Mouse (Mus musculus) stomach, postnatal 0 days (tissue): ENCODE measurements around the gene Wnt3.

ENCODE experiments used
- CTCF ChIP-seq: IDR thresholded peaks from 2 replicates; pipeline ENCODE4 v1.5.1; 2016; ENCODE audit warnings: antibody characterized with exemption, low read depth, mild to moderate bottlenecking, moderate library complexity
- EP300 ChIP-seq: optimal IDR thresholded peaks from 2 replicates; pipeline ENCODE3; 2016; ENCODE audit warnings: antibody characterized with exemption

DNA sequence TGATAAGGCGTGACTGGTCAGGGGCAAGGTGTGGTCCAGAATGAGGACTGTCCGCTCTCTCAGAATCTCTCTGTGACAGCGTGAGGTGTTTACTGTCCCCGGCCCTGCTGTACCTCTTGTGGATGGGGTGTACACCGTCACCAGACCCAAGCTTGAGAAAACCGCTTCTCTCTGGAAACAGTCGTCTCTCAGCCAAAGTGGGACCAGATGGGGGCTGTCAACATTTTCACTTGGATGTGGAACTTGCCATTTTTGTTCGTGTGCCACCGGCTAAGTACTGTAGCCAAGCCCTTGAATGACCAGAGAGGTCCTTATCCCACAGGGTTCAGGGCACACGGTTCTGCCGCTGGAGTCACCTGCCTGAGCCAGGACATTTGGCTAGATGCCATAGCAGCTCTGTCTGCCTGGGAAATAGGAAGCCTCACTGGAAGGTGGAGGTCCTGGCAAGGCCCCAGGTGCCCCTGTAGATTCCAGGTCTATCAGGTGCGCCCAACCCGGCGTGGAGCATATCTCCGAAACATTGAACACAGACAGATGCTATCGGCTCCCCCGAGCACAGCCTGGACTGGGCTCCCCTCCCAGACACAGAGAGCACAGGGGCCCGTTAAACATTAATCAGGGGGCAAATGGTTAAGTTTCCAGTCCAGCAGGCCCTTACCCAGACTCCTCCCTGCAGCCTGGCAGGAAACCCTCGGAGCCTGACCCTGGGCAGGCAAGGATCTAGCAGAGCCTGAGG is 38.7 kb upstream of the Wnt3 start:
- TF ChIP-seq CTCF: no peak
- TF ChIP-seq EP300: no peak
